Mouse (Mus musculus) T-helper 1 cell (primary cell): ENCODE results near the gene Olfr574.

Experiments
- in situ Hi-C: fragments of 300-600 bp; cut with MboI, MseI; formaldehyde crosslinking; loops from one replicate; pipeline ENCODE4 v1.15.1; 2025; ENCODE audit warnings: high pct_unique_total_duplicates

The Olfr574 gene

DNA sequence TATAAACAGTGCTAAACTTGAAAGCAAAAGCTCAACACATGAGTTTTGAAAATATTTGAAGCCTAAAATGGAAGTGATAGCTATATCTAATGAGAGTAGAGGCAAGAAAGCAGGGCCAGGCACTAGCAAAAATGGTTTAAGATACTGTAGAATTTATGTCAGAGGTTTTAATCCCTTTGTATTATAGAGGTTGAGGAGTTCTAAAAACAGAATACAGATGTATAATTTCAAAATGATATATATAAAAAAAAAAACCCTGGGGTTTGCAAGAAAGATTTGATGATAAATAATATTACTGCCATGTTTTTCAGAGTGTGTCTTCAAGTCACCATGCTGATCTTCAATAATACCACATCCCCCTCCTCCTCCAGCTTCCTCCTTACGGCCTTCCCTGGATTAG is at the start of gene Olfr574:
TSS of gene Olfr574 (plus strand) at position 301 of the 400 bp plus-strand sequence.
- in situ Hi-C loops: no loop called here

GRCm38 (mm10) chr7:102915261-102915660 is 33.0 kb upstream of the Olfr574 start:
- in situ Hi-C loops: loop anchor here (10.0 kb wide), 1 partner anchor 220 kb away; the partner anchor contains the start of gene Olfr557

GRCm38 (mm10) chr7:102916405-102916804 is 31.9 kb upstream of the Olfr574 start:
- in situ Hi-C loops: loop anchor here (10.0 kb wide), 1 partner anchor 222 kb away; the partner anchor contains the start of gene Olfr557

DNA sequence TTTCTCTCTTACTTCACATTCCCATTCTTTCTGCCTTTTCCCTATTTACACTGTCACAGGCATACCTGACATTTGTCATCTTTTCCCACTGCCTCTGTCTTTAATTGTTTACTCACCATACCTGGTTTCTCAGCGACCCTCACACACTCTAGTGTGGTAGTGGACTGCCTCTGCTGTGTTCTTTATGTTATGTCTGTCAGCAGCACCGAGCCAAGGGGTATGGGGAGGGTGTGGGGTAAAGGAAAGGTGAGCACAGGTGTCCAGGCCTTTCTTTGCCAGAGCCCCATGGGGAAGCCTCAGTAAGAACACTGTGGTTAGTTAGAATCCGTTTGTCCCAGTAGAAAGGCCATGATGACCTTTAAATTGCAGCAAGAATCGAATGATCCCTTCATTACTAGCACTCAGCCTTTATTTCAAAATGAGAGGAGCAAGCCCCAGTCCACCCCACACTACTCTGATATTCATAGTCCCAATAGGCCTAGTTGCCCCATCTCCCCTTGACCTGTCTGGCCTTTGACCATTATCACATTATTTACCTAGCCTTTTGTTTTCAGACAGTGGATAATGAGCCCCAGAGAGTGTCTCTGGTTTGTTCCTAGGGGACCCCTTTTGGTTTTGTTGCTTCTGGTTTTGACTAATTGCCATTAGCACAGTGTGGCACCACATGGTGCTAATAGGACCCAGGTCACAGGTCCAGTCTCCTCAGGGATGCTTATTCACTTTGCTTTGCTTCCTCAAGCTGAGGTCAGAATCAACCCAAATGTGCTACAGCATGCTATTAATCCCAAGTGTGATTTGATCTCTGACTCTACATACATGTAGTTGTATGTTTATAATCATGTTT is 31.0 kb upstream of the Olfr574 start, which contains the start of gene Olfr571:
TSS of gene Olfr571 (minus strand) at position 505 of the 844 bp plus-strand sequence.
- in situ Hi-C loops: loop anchor here (10.0 kb wide), 1 partner anchor 222 kb away; the partner anchor contains the start of gene Olfr557

- in situ Hi-C loops: loop anchor here (10.0 kb wide), 1 partner anchor 225 kb away; the partner anchor contains the start of gene Olfr557
Observed at GRCm38 (mm10) chr7:102919632-102920031, 28.6 kb upstream of the Olfr574 start.

DNA sequence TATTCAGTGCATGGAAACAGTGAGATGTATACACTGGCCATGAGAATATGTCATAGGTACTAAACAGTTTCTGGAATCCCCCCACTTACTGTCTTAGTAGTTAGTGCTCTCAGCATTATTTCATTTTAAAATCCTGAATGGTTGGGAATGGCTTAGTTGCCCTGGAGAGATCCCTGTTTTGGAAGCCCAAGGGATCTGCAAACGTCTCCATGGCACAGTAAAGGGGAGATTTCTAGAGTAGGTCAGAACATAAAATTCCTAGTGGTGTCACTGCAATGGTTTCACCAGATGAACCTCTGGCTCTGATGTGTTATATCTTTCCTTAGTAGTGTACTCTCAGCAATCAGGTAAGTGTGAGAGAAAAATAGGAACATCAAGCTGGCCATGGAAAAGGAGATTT is 24.2 kb upstream of the Olfr574 start, which contains the start of gene Olfr572:
TSS of gene Olfr572 (plus strand) at position 301 of the 400 bp plus-strand sequence.
- in situ Hi-C loops: no loop called here

GRCm38 (mm10) chr7:102927105-102927504 is 21.2 kb upstream of the Olfr574 start:
- in situ Hi-C loops: no loop called here

GRCm38 (mm10) chr7:102942475-102942874 is 5.8 kb upstream of the Olfr574 start, which contains the start of gene Olfr573-ps1:
TSS of gene Olfr573-ps1 (minus strand) at chr7:102942575.
- in situ Hi-C loops: no loop called here

DNA sequence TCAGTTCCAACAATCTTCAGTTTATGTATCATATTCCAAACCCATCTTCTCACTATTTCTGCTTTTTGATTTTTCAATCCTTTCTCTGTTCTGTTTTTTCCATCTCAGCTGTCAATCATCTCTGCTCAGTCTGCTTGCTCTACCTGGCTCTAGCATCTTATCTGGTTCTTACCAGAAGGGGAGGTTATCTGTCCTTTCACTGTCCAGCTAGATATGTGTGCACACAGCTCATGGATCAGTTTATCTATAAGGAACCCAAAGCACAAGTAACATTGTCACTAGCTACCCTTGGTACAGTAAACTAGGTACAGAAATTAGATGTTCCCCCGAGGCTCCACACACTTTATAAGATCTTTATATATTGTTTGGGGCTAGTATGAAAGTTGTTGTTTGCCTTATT is 4.8 kb upstream of the Olfr574 start:
- in situ Hi-C loops: no loop called here

- in situ Hi-C loops: no loop called here
Observed at GRCm38 (mm10) chr7:102950732-102951131, 2.5 kb downstream of the Olfr574 start.

DNA sequence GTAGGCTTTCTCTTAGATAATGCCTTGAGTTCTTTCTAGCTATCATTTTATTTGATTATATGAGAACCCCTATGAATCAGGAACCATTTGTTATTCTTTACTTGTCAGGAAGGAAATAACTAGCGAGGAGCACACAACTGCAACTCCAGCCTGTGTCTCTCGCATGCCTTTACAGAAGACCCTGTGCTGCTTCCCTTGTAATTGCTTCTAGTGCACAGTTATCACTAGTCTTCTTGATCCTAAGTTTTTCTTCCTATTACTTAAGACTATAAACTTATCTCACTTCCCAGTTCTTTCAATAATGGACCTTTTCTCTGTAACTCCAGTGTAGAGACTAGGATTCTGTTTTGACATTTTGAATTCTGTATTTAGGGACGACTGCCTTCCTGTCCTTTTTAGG is 9.9 kb downstream of the Olfr574 start:
- in situ Hi-C loops: no loop called here

GRCm38 (mm10) chr7:102958593-102958992 is 10.3 kb downstream of the Olfr574 start, which contains the start of gene Olfr575:
TSS of gene Olfr575 (minus strand) at chr7:102958775.
- in situ Hi-C loops: no loop called here

GRCm38 (mm10) chr7:102962360-102962759 is 14.1 kb downstream of the Olfr574 start, which contains the start of gene Olfr576:
TSS of gene Olfr576 (plus strand) at chr7:102962660.
- in situ Hi-C loops: no loop called here

DNA sequence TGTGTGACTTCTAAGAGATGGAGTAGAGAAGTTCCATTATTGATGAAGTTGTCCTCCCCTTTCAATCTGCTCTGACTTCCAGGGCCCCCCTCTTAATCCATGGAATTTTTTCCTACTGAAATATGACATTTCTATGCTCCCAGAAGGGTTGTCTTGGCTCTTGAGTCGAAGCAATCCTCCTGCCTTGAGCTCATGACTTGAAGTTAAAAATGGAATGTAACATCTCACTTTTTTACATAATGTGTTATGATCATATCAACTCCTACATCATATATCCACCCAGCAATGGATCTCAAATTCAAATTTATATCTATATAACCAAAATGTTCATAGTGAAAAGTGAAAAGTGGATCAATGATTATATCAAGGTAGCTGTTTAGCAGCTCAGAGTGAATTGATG is 26.1 kb downstream of the Olfr574 start:
- in situ Hi-C loops: no loop called here

GRCm38 (mm10) chr7:102975843-102976242 is 27.6 kb downstream of the Olfr574 start, which contains the start of gene Olfr577:
TSS of gene Olfr577 (minus strand) at chr7:102975943.
- in situ Hi-C loops: no loop called here

- in situ Hi-C loops: loop anchor here (10.0 kb wide), 1 partner anchor 624 kb away; no protein-coding TSS in a partner anchor
Observed at GRCm38 (mm10) chr7:102989224-102989623, 41.0 kb downstream of the Olfr574 start, which contains the start of gene Olfr578. TSS of gene Olfr578 (minus strand) at chr7:102989324.
